Comparison of ENCODE assay signal across 8 mouse cellular contexts in genomic region chr2:114260397-114261071, GRCm38 (mm10). TPM values are rescaled to one million over a fixed set of nuclear protein-coding genes. Genes with fewer than 3 reads are reported as not detected.
DNase-seq lines count a peak whose midpoint lies in the region; ATAC-seq and TF ChIP-seq lines count a peak whose summit lies in the region.

No protein-coding gene starts in this region.

- no peaks in the 10 kb centered on the region; the same call in 1 of the 2 replicates for H3K27me3 ChIP-seq in cerebellum, adult 2 months (ENCODE audit: control insufficient read depth, insufficient read depth, low read length)
- H3K27me3 ChIP-seq in intestine, embryonic 15.5 days (replicated peaks): no peaks in the 10 kb centered on the region
- H3K27me3 ChIP-seq in myocyte (ENCODE audit: control insufficient read depth, insufficient read depth, insufficient read length): peaks cover 8% of the 10 kb centered on the region

- TF ChIP-seq POLR2A in cerebellum, adult 2 months (IDR thresholded peaks at IDR 0.05; ENCODE audit: borderline replicate concordance, insufficient read depth, low read length): no peak
- no peak for TF ChIP-seq POLR2A in myocyte (IDR thresholded peaks at IDR 0.05; ENCODE audit: insufficient read length, low read depth)

- peak; percentile 89 for ATAC-seq in intestine, embryonic 15.5 days

- in situ Hi-C loops in ES-E14 (cut with MboI; ENCODE audit: low sequenced_read_pairs in 2 of 2, unreplicated experiment in 2 of 2): no loop called here

- H3K9me3 ChIP-seq in ES-E14 (ENCODE audit: control insufficient read depth, insufficient read depth, low read depth, low read length): no peaks in the 10 kb centered on the region
- H3K9me3 ChIP-seq in intestine, embryonic 15.5 days: no peaks in the 10 kb centered on the region

- H3K4me3 ChIP-seq in ES-E14 (ENCODE audit: insufficient read depth in 1 of 2, low read depth in 1 of 2, low read length in 2 of 2, poor library complexity in 1 of 2, severe bottlenecking in 1 of 2) (no peak overlapping the region), myocyte (no peak overlapping the region)
- H3K4me3 ChIP-seq in cerebellum, adult 2 months (replicated peaks; ENCODE audit: insufficient read depth, low read depth, low read length): no peak overlapping the region
- H3K4me3 ChIP-seq in intestine, embryonic 15.5 days (replicated peaks): no peak overlapping the region

- DNase-seq in 416B (ENCODE audit: low read depth): peak; percentile 77
- peak; percentile 39 for DNase-seq in ES-E14 (ENCODE audit: low read depth, low spot score)
- DNase-seq in cerebellum, adult 2 months: peak; percentile 7 to 12
- DNase-seq in frontal cortex, adult 2 months (ENCODE audit: extremely low spot score in 1 of 2, low spot score in 1 of 2): peak; percentile 13 to 77
- peak; percentile 14 for DNase-seq in liver
- DNase-seq in spleen, postnatal 4 days (ENCODE audit: low spot score in 2 of 2): no peak

- no peaks in the 10 kb centered on the region for H3K79me2 ChIP-seq in myocyte (ENCODE audit: control insufficient read depth, insufficient read depth)

- H3K36me3 ChIP-seq in ES-E14 (ENCODE audit: control insufficient read depth, insufficient read depth, low read length, poor library complexity, severe bottlenecking) (no peaks in the 10 kb centered on the region), myocyte (ENCODE audit: control insufficient read depth, insufficient read depth) (no peaks in the 10 kb centered on the region)
- H3K36me3 ChIP-seq in intestine, embryonic 15.5 days: no peaks in the 10 kb centered on the region

- no peak overlapping the region for H3K9ac ChIP-seq in ES-E14 (ENCODE audit: insufficient read depth, low read depth, low read length, poor library complexity, severe bottlenecking)
- no peak overlapping the region for H3K9ac ChIP-seq in intestine, embryonic 15.5 days

- peak; percentile 84 for TF ChIP-seq CTCF in cerebellum, adult 2 months (IDR thresholded peaks at IDR 0.05; ENCODE audit: borderline replicate concordance, insufficient read depth, low read depth, low read length)

- no peak overlapping the region for H3ac ChIP-seq in myocyte (ENCODE audit: control insufficient read depth, insufficient read length)

- WGBS in cerebellum, adult 2 months: 38% methylated on average over 8 of the region's 8 CpGs
- WGBS in intestine, embryonic 15.5 days: 38% methylated on average over 8 of the region's 8 CpGs

- H3K4me2 ChIP-seq in intestine, embryonic 15.5 days (replicated peaks): peak overlapping the region; percentile 35; the same call in 1 of the 2 replicates
- peak overlapping the region; percentile 70 for H3K4me2 ChIP-seq in myocyte (ENCODE audit: low read depth)

- H3K4me1 ChIP-seq in ES-E14 (ENCODE audit: control insufficient read depth in 2 of 2, insufficient read depth in 2 of 2, low read length in 2 of 2, poor library complexity in 1 of 2): no peaks in the 10 kb centered on the region
- H3K4me1 ChIP-seq in cerebellum, adult 2 months (ENCODE audit: control insufficient read depth, insufficient read depth, low read length): no peaks in the 10 kb centered on the region
- no peaks in the 10 kb centered on the region; the same call in 1 of the 2 replicates for H3K4me1 ChIP-seq in intestine, embryonic 15.5 days (replicated peaks)

- H3K27ac ChIP-seq in ES-E14 (ENCODE audit: insufficient read depth, low read depth, low read length, poor library complexity, severe bottlenecking): no peak overlapping the region
- no peak overlapping the region for H3K27ac ChIP-seq in cerebellum, adult 2 months (ENCODE audit: insufficient read depth, low read length)
- H3K27ac ChIP-seq in intestine, embryonic 15.5 days: no peak overlapping the region

TF ChIP-seq in ES-E14, 5 proteins besides CTCF, POLR2A, EP300 and RAD21:
- TF ChIP-seq ZNF384 (IDR thresholded peaks at IDR 0.05; ENCODE audit: low read depth, low read length): no peak
- TF ChIP-seq ZC3H11A (IDR thresholded peaks at IDR 0.05; ENCODE audit: borderline replicate concordance, low read depth, low read length): peak; percentile 91

TF ChIP-seq in myocyte, 11 proteins besides CTCF, POLR2A, EP300 and RAD21:
- no peak for TF ChIP-seq CEBPB (IDR thresholded peaks at IDR 0.05; ENCODE audit: insufficient read depth, poor library complexity, severe bottlenecking)

RNA-seq across cellular contexts. Expression of gene Zfp770, which starts 59.3 kb away (rescaled TPM):
- 9.0 and 11.5 TPM in 2 replicates for total RNA-seq in ES-E14 (2012; rRNA removed)
- polyA plus RNA-seq in cerebellum, adult 2 months (2012; rRNA removed): 11.3 and 11.8 TPM in 2 replicates
- polyA plus RNA-seq in frontal cortex, adult 2 months (2012; rRNA removed): 11.0 and 11.2 TPM in 2 replicates
- polyA plus RNA-seq in intestine, embryonic 15.5 days (2015; fragmentation: Nextera tagmentation; extraction: Ambion mirVana): 3.9 and 4.0 TPM in 2 replicates
- 1.7 TPM for polyA plus RNA-seq in myocyte (2012; fragmentation: generic; extraction: Trizol)

Comparison
In these comparisons a context has a peak if more than half of its experiments do, and no peak if none do; other contexts are left out.
1. DNase-seq: peak in 416B (single experiment), ES-E14 (single experiment), cerebellum, adult 2 months (2 of 2), frontal cortex, adult 2 months (2 of 2) and liver (single experiment); none in spleen, postnatal 4 days (0 of 2).